ENCODE assay signal across 24 mouse cellular contexts in the genomic region with DNA sequence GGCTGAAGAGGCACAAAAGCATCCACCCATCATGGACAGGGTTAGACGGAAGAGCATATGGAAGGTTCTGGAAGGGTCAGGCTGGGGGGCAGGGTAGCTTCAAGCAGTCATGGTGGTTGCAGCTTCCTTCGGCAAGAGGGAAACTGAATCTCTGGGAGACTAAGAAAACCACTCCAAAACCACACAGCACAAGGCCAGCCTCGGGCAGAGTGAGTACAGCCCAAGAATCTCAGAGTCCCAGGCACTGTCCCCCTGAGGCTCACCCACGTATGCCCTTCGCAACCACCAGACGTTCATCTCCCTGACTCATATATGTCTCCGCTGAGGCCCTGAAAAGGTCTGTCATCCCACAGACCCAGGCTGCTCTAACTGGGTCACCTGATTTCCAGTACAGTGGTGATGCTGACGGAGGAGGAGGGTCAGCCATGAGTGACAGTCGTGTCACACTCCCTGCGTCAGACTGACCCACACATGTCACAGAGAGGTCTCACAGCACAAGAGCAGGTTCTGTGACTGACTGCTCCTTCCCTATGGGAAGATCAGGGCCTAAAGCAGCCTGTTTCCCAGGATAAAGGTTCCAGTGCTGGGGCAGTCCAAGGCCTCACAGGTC. TPM values are rescaled to one million over a fixed set of nuclear protein-coding genes. Genes with fewer than 3 reads are reported as not detected.
DNase-seq lines count a peak whose midpoint lies in the region; ATAC-seq and TF ChIP-seq lines count a peak whose summit lies in the region.
"Had no signal": no experiment of that assay in that cellular context is flagged by ENCODE, and none has a peak within 500 bp of the region (broad histone marks: within the 10 kb centered on the region; RNA-seq: fewer than 3 reads in every experiment).

No protein-coding gene starts in this region.

- H3K4me2 ChIP-seq in kidney, embryonic 16.5 days (replicated peaks; ENCODE audit: low read depth, low read length): no peak overlapping the region
- no peak overlapping the region for H3K4me2 ChIP-seq in kidney, embryonic 15.5 days
- H3K4me2 ChIP-seq in liver, postnatal 0 days (ENCODE audit: low read depth, low read length): no peak overlapping the region
- H3K4me2 ChIP-seq: heart, embryonic 13.5 days; intestine, embryonic 15.5 days; midbrain, embryonic 13.5 days had no signal

- no peaks in the 10 kb centered on the region for H3K36me3 ChIP-seq in kidney, embryonic 16.5 days (ENCODE audit: insufficient read depth, low read length)
- no peaks in the 10 kb centered on the region for H3K36me3 ChIP-seq in kidney, embryonic 15.5 days
- H3K36me3 ChIP-seq in liver, postnatal 0 days (replicated peaks; ENCODE audit: insufficient read depth, low read length): no peaks in the 10 kb centered on the region
- H3K36me3 ChIP-seq: heart, embryonic 13.5 days; hindbrain, embryonic 10.5 days; intestine, embryonic 15.5 days; midbrain, embryonic 13.5 days had no signal

- no peak for TF ChIP-seq EP300 in liver, postnatal 0 days (IDR thresholded peaks at IDR 0.05; ENCODE audit: low read depth)

- H3K4me1 ChIP-seq in kidney, embryonic 16.5 days (ENCODE audit: insufficient read depth, low read length): no peaks in the 10 kb centered on the region
- H3K4me1 ChIP-seq in kidney, embryonic 15.5 days: no peaks in the 10 kb centered on the region
- no peaks in the 10 kb centered on the region for H3K4me1 ChIP-seq in liver, postnatal 0 days (ENCODE audit: insufficient read depth)
- H3K4me1 ChIP-seq: intestine, embryonic 15.5 days; midbrain, embryonic 13.5 days had no signal

- ATAC-seq in kidney, embryonic 16.5 days (ENCODE audit: low FRiP score, low TSS enrichment): 0 out of 2 replicates have a peak, but pooled peaks have one; percentile 46
- ATAC-seq in kidney, embryonic 15.5 days (replicated peaks; ENCODE audit: low FRiP score): no peak; the same call in 1 of the 2 replicates
- ATAC-seq in CD4-positive, CD25-positive, alpha-beta regulatory T cell, adult 4 months: peak; percentile 55
- ATAC-seq in activated CD4-positive, CD25-positive, alpha-beta regulatory T cell, adult 4 months: peak; percentile 57
- ATAC-seq in liver, postnatal 0 days: no peak
- ATAC-seq: forebrain, embryonic 14.5 days; intestine, embryonic 15.5 days; midbrain, embryonic 13.5 days had no signal

- H3K4me3 ChIP-seq in kidney, embryonic 16.5 days (ENCODE audit: low read length): no peak overlapping the region
- H3K4me3 ChIP-seq in kidney, embryonic 15.5 days (replicated peaks): no peak overlapping the region
- H3K4me3 ChIP-seq in liver, postnatal 0 days (ENCODE audit: low read depth, low read length): no peak overlapping the region
- H3K4me3 ChIP-seq: heart, embryonic 13.5 days; hindbrain, embryonic 10.5 days; intestine, embryonic 15.5 days; layer of hippocampus, adult 2 months; midbrain, embryonic 13.5 days had no signal

- no peaks in the 10 kb centered on the region for H3K9me3 ChIP-seq in kidney, embryonic 16.5 days (ENCODE audit: low read length)
- H3K9me3 ChIP-seq in kidney, embryonic 15.5 days (replicated peaks): no peaks in the 10 kb centered on the region
- no peaks in the 10 kb centered on the region for H3K9me3 ChIP-seq in liver, postnatal 0 days (ENCODE audit: low read length)
- H3K9me3 ChIP-seq: heart, embryonic 13.5 days; hindbrain, embryonic 10.5 days; intestine, embryonic 15.5 days; midbrain, embryonic 13.5 days had no signal

- intact Hi-C loops in left cerebral cortex, postnatal 25 days (cut with DNase I): no loop called here

- H3K9ac ChIP-seq in kidney, embryonic 16.5 days (replicated peaks; ENCODE audit: low read length): no peak overlapping the region
- no peak overlapping the region for H3K9ac ChIP-seq in kidney, embryonic 15.5 days
- H3K9ac ChIP-seq in liver, postnatal 0 days (replicated peaks): no peak overlapping the region
- H3K9ac ChIP-seq: heart, embryonic 13.5 days; intestine, embryonic 15.5 days; midbrain, embryonic 13.5 days had no signal

- no peaks in the 10 kb centered on the region for H3K27me3 ChIP-seq in kidney, embryonic 16.5 days (ENCODE audit: insufficient read depth, low read length)
- H3K27me3 ChIP-seq in kidney, embryonic 15.5 days: no peaks in the 10 kb centered on the region
- no peaks in the 10 kb centered on the region for H3K27me3 ChIP-seq in liver, postnatal 0 days (ENCODE audit: insufficient read depth, low read length)
- H3K27me3 ChIP-seq: heart, embryonic 13.5 days; intestine, embryonic 15.5 days; midbrain, embryonic 13.5 days had no signal

- WGBS in kidney, embryonic 16.5 days: 55% methylated on average over 10 of the region's 10 CpGs
- 54% methylated on average over 10 of the region's 10 CpGs for WGBS in kidney, embryonic 15.5 days
- WGBS in liver, postnatal 0 days (ENCODE audit: insufficient replicate concordance): 64% methylated on average over 10 of the region's 10 CpGs

- no peak overlapping the region for H3K27ac ChIP-seq in kidney, embryonic 16.5 days (ENCODE audit: low read length)
- H3K27ac ChIP-seq in kidney, embryonic 15.5 days: no peak overlapping the region
- no peak overlapping the region for H3K27ac ChIP-seq in liver, postnatal 0 days (ENCODE audit: low read depth)
- H3K27ac ChIP-seq: heart, embryonic 13.5 days; hindbrain, embryonic 10.5 days; intestine, embryonic 15.5 days; kidney, postnatal 0 days; layer of hippocampus, adult 2 months; midbrain, embryonic 13.5 days had no signal

- peak; percentile 76 to 88 for DNase-seq in natural killer cell, adult 2 months (ENCODE audit: low spot score in 2 of 2)
- no peak for DNase-seq in liver, postnatal 0 days
- no peak for DNase-seq in cerebellum, adult 18-20 months
- DNase-seq in left cerebral cortex, postnatal 25 days (ENCODE audit: low spot score in 2 of 2): no peak
- DNase-seq: cerebellum, postnatal 10 days; gastrocnemius, postnatal 36 days; left cerebral cortex, postnatal 4 days; lung, adult 2 months; lung, postnatal 4 days; right cerebral cortex, postnatal 25 days had no signal

- no peak for TF ChIP-seq CTCF in liver, postnatal 0 days (IDR thresholded peaks at IDR 0.05; ENCODE audit: low read depth)

RNA-seq across cellular contexts. Expression of a gene that starts 1.6 kb away (rescaled TPM):
- 0.33 and 0.54 TPM in 2 replicates for polyA plus RNA-seq in kidney, embryonic 16.5 days (2015; fragmentation: Nextera tagmentation; extraction: Ambion mirVana)
- polyA plus RNA-seq in kidney, embryonic 15.5 days (2015; fragmentation: Nextera tagmentation; extraction: Ambion mirVana): 0.44 and 0.60 TPM in 2 replicates
- polyA plus RNA-seq in CD4-positive, CD25-positive, alpha-beta regulatory T cell, adult 4 months (2017; shearing (Covaris generic)): 100 to 1,000 TPM; 529 to 771 TPM
- polyA plus RNA-seq in activated CD4-positive, CD25-positive, alpha-beta regulatory T cell, adult 4 months (2017; shearing (Covaris generic)): 100 to 1,000 TPM; 489 to 584 TPM
- 2.0 and 2.1 TPM in 2 replicates for polyA plus RNA-seq in liver, postnatal 0 days (2015; fragmentation: Nextera tagmentation; extraction: Ambion mirVana)
- total RNA-seq in left cerebral cortex, postnatal 25 days (2021): under 1 TPM in 1 of 2 experiments, not detected in 1; 0.23 TPM
- total RNA-seq: gastrocnemius, postnatal 36 days had no signal
- polyA plus RNA-seq: forebrain, embryonic 14.5 days; hindbrain, embryonic 10.5 days; midbrain, embryonic 13.5 days; neural tube, embryonic 11.5 days had no signal

RNA-seq across cellular contexts. Expression of a gene that starts 25.1 kb away (rescaled TPM):
- polyA plus RNA-seq in kidney, embryonic 16.5 days (2015; fragmentation: Nextera tagmentation; extraction: Ambion mirVana): 0.29 and 0.42 TPM in 2 replicates
- polyA plus RNA-seq in kidney, embryonic 15.5 days (2015; fragmentation: Nextera tagmentation; extraction: Ambion mirVana): 0.31 and 1.0 TPM in 2 replicates
- polyA plus RNA-seq in CD4-positive, CD25-positive, alpha-beta regulatory T cell, adult 4 months (2017; shearing (Covaris generic)): not detected
- not detected for polyA plus RNA-seq in activated CD4-positive, CD25-positive, alpha-beta regulatory T cell, adult 4 months (2017; shearing (Covaris generic))
- polyA plus RNA-seq in liver, postnatal 0 days (2015; fragmentation: Nextera tagmentation; extraction: Ambion mirVana): 73.4 and 80.3 TPM in 2 replicates
- total RNA-seq in left cerebral cortex, postnatal 25 days (2021): 1 to 10 TPM in 1 of 2 experiments, not detected in 1; 1.4 TPM
- total RNA-seq: gastrocnemius, postnatal 36 days; left cerebral cortex, postnatal 4 days had no signal
- polyA plus RNA-seq: hindbrain, embryonic 10.5 days; neural tube, embryonic 11.5 days had no signal

RNA-seq across cellular contexts. Expression of a gene that starts 37.7 kb away (rescaled TPM):
- 33.2 and 33.7 TPM in 2 replicates for polyA plus RNA-seq in kidney, embryonic 16.5 days (2015; fragmentation: Nextera tagmentation; extraction: Ambion mirVana)
- 27.7 and 30.4 TPM in 2 replicates for polyA plus RNA-seq in kidney, embryonic 15.5 days (2015; fragmentation: Nextera tagmentation; extraction: Ambion mirVana)
- polyA plus RNA-seq in CD4-positive, CD25-positive, alpha-beta regulatory T cell, adult 4 months (2017; shearing (Covaris generic)): 10 to 100 TPM; 10.2 to 14.3 TPM
- 10 to 100 TPM; 15.5 to 15.9 TPM for polyA plus RNA-seq in activated CD4-positive, CD25-positive, alpha-beta regulatory T cell, adult 4 months (2017; shearing (Covaris generic))
- polyA plus RNA-seq in liver, postnatal 0 days (2015; fragmentation: Nextera tagmentation; extraction: Ambion mirVana): 4.3 and 4.4 TPM in 2 replicates
- total RNA-seq in left cerebral cortex, postnatal 25 days (2021): 1 to 10 TPM; 3.2 to 3.3 TPM

RNA-seq across cellular contexts. Expression of a gene that starts 51.0 kb away (rescaled TPM):
- polyA plus RNA-seq in kidney, embryonic 16.5 days (2015; fragmentation: Nextera tagmentation; extraction: Ambion mirVana): 0.36 and 0.69 TPM in 2 replicates
- polyA plus RNA-seq in kidney, embryonic 15.5 days (2015; fragmentation: Nextera tagmentation; extraction: Ambion mirVana): 0.30 and 0.58 TPM in 2 replicates
- polyA plus RNA-seq in CD4-positive, CD25-positive, alpha-beta regulatory T cell, adult 4 months (2017; shearing (Covaris generic)): not detected
- not detected for polyA plus RNA-seq in activated CD4-positive, CD25-positive, alpha-beta regulatory T cell, adult 4 months (2017; shearing (Covaris generic))
- not detected in 2 replicates for polyA plus RNA-seq in liver, postnatal 0 days (2015; fragmentation: Nextera tagmentation; extraction: Ambion mirVana)
- 10 to 100 TPM; 19.8 to 22.0 TPM for total RNA-seq in left cerebral cortex, postnatal 25 days (2021)
- total RNA-seq: gastrocnemius, postnatal 36 days had no signal
- polyA plus RNA-seq: C2C12; heart, embryonic 13.5 days; liver, adult 2 months had no signal

Comparison
In these comparisons a context has a peak if more than half of its experiments do, and no peak if none do; other contexts are left out.
1. ATAC-seq: peak in kidney, embryonic 16.5 days (single experiment), CD4-positive, CD25-positive, alpha-beta regulatory T cell, adult 4 months (single experiment) and activated CD4-positive, CD25-positive, alpha-beta regulatory T cell, adult 4 months (single experiment); none in kidney, embryonic 15.5 days (single experiment) and liver, postnatal 0 days (single experiment).
2. DNase-seq: peak in natural killer cell, adult 2 months (2 of 2); none in liver, postnatal 0 days (single experiment), cerebellum, adult 18-20 months (0 of 2) and left cerebral cortex, postnatal 25 days (0 of 2).
3. RNA of a gene that starts 1.6 kb away (polyA plus RNA-seq): 529 to 771 TPM in CD4-positive, CD25-positive, alpha-beta regulatory T cell, adult 4 months and 489 to 584 TPM in activated CD4-positive, CD25-positive, alpha-beta regulatory T cell, adult 4 months; 2.0 to 2.1 TPM in liver, postnatal 0 days, 0.44 to 0.60 TPM in kidney, embryonic 15.5 days and 0.33 to 0.54 TPM in kidney, embryonic 16.5 days; every median in the first group is over 100 times any median in the second.
4. RNA of a gene that starts 25.1 kb away (polyA plus RNA-seq): 73.4 to 80.3 TPM in liver, postnatal 0 days; 0.31 to 1.0 TPM in kidney, embryonic 15.5 days, 0.29 to 0.42 TPM in kidney, embryonic 16.5 days, not detected in activated CD4-positive, CD25-positive, alpha-beta regulatory T cell, adult 4 months and not detected in CD4-positive, CD25-positive, alpha-beta regulatory T cell, adult 4 months; every median in the first group is over 10 times any median in the second.